Mouse (Mus musculus) macrophage (primary cell): ENCODE data around the gene Cps1. TPM values are rescaled to one million over a fixed set of nuclear protein-coding genes. Genes with fewer than 3 reads are reported as not detected.

Experiments used
- H3K27ac ChIP-seq: fragments of 350-480 bp; formaldehyde crosslinking; 2 replicates; pipeline ENCODE4 v1.9.0; 2021
- H3K36me3 ChIP-seq: fragments of 350-480 bp; formaldehyde crosslinking; 2 replicates; pipeline ENCODE4 v1.9.0; 2021; ENCODE audit errors: inconsistent target
- H3K4me3 ChIP-seq: fragments of 350-480 bp; formaldehyde crosslinking; 2 replicates; pipeline ENCODE4 v1.9.0; 2021; ENCODE audit errors: inconsistent target
- H3K79me2 ChIP-seq: fragments of 350-480 bp; formaldehyde crosslinking; 2 replicates; pipeline ENCODE4 v1.9.0; 2021; ENCODE audit errors: inconsistent target
- WGBS: methylation state at CpG from one replicate; pipeline ENCODE4 v1.1.7; 2026; ENCODE audit warnings: inconsistent platforms; ENCODE audit not compliant: missing documents; 5-methylcytosine and 5-hydroxymethylcytosine counted together
- polyA plus RNA-seq: library from polyadenylated mRNA; stranded (reverse); fragments of 250-400 nt; gene quantifications from 3 replicates; pipeline ENCODE4 v1.2.4, GENCODE M21; 2018; ENCODE audit warnings: inconsistent platforms

Cps1 gene
- polyA plus RNA-seq, 1 experiment from 2014 or later: not detected

DNA sequence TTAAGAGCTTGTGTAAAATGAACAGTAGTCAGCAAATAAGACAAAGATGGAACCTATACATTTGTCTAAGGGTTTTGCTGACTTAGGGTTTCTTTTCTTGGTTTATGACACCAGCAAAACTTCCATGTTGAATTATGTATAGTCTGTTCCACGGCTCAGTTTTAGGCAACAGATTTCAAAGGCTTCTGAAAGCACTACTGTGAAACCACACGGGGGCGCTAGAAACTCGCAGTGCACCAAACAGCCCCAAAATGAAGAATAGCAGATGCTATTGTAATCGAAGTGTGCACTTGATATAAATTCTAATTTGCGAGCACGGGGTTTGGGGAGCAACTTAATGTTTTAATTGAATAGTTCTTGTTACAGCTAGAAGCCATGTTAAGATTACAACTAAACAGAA is 58.3 kb downstream of the Cps1 start:
- Histone ChIP-seq H3K27ac (no peak overlapping the region), H3K79me2 (no peaks in the 10 kb centered on the region), H3K36me3 (no peaks in the 10 kb centered on the region), H3K4me3 (no peak overlapping the region)
- 13% methylated on average over 7 of the region's 7 CpGs for WGBS

DNA sequence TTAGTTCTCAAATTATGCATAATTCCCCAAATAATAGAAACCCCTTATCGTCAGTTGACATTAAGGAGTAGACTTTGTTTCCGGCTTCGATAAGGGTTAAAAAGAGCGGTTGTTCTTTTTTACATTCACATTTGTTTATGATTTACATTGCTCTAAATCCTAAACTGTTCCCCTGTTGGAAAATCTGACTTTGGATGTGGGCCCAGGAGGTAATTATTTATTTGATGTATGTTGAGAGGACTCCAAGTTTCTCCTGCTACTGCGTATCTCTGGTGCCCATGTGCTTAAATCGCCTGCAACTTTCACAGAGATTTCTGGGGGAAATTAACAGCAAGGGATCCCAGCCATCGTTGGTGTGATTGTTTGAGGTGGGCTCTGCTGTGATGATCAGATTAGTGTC is 59.4 kb downstream of the Cps1 start:
- 85% methylated on average over 7 of the region's 7 CpGs for WGBS
- Histone ChIP-seq H3K79me2 (no peaks in the 10 kb centered on the region), H3K4me3 (no peak overlapping the region), H3K36me3 (no peaks in the 10 kb centered on the region), H3K27ac (no peak overlapping the region)

DNA sequence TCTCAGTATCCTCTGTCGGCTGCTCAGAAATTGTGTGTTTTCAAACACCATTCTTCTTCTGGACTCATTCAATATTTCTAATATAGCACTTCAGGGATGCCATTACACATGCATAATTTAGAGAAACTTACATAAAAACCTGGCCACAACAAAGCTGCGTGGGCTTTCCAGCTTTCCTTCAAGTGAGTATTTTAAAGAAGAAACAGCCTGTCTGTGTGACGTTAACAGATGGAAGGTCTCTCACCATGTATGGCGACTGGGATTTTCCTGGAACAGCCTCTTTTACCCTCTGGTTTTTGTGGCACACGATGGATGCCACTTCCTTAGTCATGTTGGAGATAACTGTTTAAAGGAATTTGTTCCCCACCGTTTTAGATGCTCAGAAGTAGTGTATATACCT is 60.7 kb downstream of the Cps1 start:
- Histone ChIP-seq H3K36me3 (no peaks in the 10 kb centered on the region), H3K79me2 (no peaks in the 10 kb centered on the region), H3K4me3 (no peak overlapping the region), H3K27ac (no peak overlapping the region)
- 84% methylated on average over 6 of the region's 6 CpGs for WGBS

DNA sequence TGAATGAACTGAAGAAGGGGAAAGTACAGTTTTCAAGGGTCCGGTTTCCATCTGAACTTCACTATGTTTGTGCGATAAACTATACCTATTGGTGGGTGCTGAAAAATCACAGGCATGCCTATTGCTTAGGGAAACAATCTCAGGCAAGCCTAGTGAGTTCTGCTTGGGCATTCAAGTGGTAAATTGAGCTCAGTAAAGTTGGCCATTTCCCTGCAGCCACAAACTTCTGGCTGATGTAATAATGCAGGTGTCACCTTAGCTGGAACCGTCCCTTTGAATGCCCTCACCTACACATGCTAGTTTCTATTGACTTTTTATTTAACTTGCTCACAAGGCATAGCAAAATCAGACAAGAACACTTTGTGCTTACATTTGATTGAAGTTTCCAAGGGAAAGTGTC is 61.3 kb downstream of the Cps1 start:
- no peak overlapping the region for H3K4me3 ChIP-seq
- H3K36me3 ChIP-seq: no peaks in the 10 kb centered on the region
- WGBS: 90% methylated on average over 3 of the region's 3 CpGs

DNA sequence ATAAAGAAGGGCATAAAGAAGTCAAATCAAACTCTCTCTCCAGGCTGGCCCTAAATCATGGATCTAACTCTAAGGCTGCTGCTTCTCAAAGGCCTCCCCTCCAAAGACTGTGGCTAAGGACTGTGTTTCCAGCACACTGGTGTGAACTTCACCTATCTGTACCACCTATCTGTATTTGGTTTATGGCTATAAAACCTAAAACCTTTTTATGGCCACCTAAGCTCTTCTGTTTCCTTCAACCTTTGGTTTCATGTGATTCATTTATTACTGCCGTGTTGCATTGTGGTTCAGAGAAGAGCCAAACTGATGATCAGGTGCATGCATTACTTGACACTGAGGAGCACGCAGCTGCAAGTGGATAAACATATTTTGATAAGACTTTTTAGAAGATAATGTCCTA is 74.5 kb downstream of the Cps1 start:
- Histone ChIP-seq H3K79me2 (no peaks in the 10 kb centered on the region), H3K36me3 (no peaks in the 10 kb centered on the region), H3K27ac (no peak overlapping the region), H3K4me3 (no peak overlapping the region)
- WGBS: 93% methylated on average over 2 of the region's 2 CpGs

More for the DNA sequence above, 61.3 kb downstream of the Cps1 start:
- Histone ChIP-seq H3K27ac (no peak overlapping the region), H3K79me2 (no peaks in the 10 kb centered on the region)

DNA sequence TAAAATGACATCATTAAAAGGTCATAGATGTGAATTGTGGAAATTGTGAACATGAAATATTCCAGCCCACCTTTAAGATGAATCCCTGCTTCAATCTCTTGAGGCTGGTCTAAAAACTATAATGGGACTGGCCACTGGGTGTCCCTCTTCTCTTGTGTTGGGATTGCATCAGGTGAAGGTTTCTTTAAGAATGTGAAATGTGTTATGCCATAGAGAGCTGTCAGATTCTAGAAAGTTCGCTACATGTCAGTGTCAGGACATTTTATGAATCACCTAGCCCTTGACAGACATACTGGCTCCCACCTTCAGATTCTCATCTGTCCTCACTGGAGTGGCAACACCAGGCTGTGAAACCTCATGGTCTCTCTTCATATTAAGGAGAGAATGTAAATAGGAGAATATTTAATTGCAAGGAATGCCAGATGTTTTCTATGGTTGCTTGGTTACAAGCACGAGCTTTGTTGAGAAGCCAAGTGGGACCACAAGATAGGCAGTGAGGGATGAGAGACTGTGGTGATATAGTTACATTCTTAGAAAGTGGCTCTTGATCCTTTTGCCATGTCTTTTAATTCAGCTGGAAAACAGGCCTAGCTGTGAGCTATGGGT is 95.6 kb downstream of the Cps1 start:
- Histone ChIP-seq H3K79me2 (no peaks in the 10 kb centered on the region), H3K36me3 (no peaks in the 10 kb centered on the region), H3K27ac (no peak overlapping the region), H3K4me3 (no peak overlapping the region)
- WGBS: 75% methylated on average over 2 of the region's 2 CpGs

DNA sequence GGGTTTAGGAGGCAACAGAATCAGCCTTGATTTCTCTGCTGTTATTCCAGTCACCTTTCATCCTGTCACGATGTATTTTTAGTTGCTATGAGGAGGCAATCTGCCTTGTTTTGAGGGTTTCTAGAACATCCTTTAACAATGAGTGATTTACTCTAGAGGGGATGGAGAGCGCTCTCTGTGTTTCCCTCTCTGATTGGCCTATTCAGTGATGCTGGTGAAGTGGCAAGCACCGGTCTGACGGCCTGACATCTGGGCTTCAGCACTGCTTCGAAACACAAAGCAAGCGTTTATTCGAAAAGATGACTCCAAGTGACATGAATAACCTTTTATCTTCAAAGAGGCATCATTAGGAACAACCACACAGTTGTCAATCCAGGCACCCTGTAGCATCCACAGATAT is 100.8 kb downstream of the Cps1 start:
- Histone ChIP-seq H3K27ac (no peak overlapping the region), H3K79me2 (no peaks in the 10 kb centered on the region), H3K36me3 (no peaks in the 10 kb centered on the region), H3K4me3 (no peak overlapping the region)
- WGBS: 88% methylated on average over 7 of the region's 7 CpGs

DNA sequence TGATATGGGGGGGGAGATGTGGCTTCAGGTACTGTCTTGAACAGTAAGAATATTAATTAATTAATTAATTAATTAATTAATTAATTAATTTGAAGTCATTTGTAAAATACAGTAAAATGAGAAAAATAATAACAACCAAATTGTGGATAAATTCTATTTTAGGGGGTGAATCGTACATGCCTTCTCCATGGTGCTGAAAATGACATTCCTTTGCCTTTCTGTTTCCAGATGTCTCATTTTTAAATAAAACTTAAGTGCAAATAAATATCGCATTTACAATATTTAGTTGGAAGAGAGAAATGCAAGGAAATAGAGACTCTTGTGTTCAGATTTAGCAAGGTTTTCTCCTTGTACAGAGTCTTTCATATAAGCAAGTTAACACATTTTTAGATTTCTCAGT is 112.0 kb downstream of the Cps1 start:
- Histone ChIP-seq H3K36me3 (no peaks in the 10 kb centered on the region), H3K27ac (no peak overlapping the region), H3K79me2 (no peaks in the 10 kb centered on the region), H3K4me3 (no peak overlapping the region)
- WGBS: 87% methylated on average over 2 of the region's 2 CpGs

DNA sequence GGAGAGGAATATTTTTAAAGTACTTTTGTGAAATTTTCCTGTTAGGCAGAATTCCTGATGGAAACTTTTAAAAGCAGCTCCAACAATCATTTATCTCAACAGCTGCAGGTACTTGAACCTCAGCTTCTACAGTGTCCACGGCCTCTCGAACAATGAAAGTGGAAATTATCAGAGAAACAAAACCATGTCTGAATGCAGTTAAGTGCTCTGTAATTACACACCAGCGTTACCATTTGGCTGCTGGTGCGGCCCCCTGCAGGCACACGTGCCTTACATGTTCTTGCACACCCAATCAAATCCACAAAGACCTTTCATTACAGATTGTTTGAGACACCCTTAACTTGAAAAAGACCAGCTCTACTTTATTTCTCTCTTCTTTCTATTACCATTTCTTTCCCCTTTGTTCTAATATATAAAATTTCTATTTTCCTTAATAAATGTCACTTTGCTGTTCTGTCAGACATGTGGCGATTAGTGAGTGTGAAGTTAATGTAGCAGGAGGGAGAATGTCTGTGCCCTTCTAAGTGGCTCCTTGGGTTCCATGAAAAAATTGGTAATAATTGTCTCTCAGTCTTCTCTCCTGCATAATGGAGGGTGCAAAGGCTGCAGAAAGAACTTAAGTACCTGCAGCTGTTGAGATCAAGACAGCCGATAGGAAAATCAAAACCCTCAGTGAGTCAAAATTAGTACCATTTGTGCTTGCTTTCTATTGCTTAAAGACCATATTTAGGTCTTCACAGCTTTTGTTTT is 112.8 kb downstream of the Cps1 start:
- H3K4me3 ChIP-seq: no peak overlapping the region
- no peak overlapping the region for H3K27ac ChIP-seq
- H3K79me2 ChIP-seq: no peaks in the 10 kb centered on the region
- 94% methylated on average over 7 of the region's 7 CpGs for WGBS
- H3K36me3 ChIP-seq: no peaks in the 10 kb centered on the region

DNA sequence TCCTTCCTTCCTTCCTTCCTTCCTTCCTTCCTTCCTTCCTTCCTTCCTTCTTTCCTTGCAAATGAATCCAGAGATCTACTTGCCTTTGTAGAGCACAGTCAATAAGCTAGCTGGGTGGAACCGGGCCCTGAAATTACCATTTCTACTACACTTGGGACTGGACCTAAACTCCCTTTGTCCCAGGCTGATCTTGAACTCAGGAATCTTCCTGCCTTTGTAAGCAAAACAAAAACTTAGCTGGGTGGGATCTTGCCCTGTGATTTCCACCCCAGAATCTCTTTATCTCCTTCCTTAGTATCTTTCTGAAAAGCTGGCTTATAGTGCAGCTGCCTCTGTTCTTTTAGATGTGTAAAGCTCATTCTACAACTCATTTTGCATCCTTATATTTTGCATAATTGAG is 115.6 kb downstream of the Cps1 start:
- Histone ChIP-seq H3K27ac (no peak overlapping the region), H3K36me3 (no peaks in the 10 kb centered on the region), H3K4me3 (no peak overlapping the region), H3K79me2 (no peaks in the 10 kb centered on the region)
- 100% methylated on average over 1 of the region's 1 CpGs for WGBS

DNA sequence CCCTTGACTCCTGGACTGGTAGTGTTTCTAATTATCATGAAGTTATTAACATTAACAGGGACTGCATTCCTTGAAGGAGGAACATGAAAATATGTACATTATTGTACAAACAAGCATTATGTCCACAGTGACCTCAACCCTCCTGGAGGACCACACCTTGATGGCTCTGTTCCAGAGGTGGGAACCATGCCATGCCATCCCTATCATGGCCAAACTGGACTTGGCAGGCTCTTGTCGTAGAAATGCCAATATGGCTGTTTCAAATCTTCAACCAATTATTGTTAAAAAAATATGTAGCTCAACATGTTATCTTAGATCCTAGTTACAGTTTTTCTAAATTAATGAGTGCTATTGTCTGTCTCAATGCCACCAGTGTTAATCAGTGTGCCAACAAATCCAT is 116.1 kb downstream of the Cps1 start:
- H3K27ac ChIP-seq: no peak overlapping the region
- H3K4me3 ChIP-seq: no peak overlapping the region
- 88% methylated on average over 1 of the region's 1 CpGs for WGBS
- no peaks in the 10 kb centered on the region for H3K36me3 ChIP-seq
- H3K79me2 ChIP-seq: no peaks in the 10 kb centered on the region

DNA sequence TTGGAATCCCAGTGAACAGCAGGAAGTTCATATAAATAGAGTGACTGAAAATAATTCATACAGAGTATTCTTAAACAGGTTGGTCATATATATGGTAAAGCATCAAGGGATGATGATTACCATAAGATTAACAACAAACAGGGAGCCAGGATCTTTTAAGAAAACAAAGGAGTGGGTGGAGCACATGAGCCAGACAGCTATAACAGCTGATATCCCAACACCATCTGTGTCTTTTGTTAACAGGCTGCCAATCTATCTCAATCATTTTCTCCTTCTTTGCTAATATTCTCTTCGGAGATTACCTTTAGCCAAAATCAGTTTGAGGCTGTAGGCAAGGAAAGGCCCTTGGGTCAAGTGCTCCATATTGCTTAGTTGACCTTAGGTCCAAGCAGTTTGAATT is 142.4 kb downstream of the Cps1 start:
- Histone ChIP-seq H3K79me2 (no peaks in the 10 kb centered on the region), H3K36me3 (no peaks in the 10 kb centered on the region), H3K27ac (no peak overlapping the region), H3K4me3 (no peak overlapping the region)
- WGBS: 63% methylated on average over 1 of the region's 1 CpGs

DNA sequence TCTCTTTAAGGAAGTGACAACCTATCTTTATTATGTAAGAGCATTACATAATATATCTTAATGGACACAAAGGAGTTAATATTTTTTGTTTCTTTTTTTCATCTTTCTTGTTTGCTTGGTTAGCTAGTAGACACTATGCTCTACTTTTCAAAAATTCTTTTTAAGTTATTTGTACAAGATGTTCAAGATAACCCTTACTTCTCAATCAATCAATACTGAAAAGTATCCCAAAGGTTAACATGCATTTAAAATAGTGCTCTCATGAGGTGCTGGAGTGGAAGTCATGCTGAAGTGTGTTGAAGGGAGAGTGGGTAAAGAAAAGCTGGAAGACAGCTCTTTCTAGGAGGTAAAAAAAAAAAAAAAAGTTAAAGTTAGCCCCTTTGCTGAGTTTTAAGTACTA is 145.1 kb downstream of the Cps1 start:
- Histone ChIP-seq H3K27ac (no peak overlapping the region), H3K36me3 (no peaks in the 10 kb centered on the region), H3K4me3 (no peak overlapping the region), H3K79me2 (no peaks in the 10 kb centered on the region)

DNA sequence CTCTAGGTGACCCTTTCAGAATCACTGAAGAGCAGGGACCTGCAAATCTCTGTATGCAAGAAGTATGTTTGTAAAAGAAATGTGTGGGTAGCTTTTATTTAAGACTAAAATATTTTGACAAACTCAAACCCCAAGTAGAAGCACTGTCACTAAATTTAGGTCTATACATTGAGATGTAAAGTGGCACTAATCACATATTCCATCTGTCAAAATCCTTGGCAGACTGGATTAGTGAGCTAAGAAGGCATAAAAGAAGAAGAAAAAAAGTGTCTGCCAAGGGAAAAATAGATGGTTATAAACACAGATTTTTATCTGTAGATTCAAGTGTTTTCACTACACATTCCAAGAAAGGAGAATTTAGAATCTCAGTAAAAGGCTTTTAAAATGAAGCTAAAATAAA is 145.6 kb downstream of the Cps1 start:
- Histone ChIP-seq H3K36me3 (no peaks in the 10 kb centered on the region), H3K4me3 (no peak overlapping the region), H3K79me2 (no peaks in the 10 kb centered on the region), H3K27ac (no peak overlapping the region)

DNA sequence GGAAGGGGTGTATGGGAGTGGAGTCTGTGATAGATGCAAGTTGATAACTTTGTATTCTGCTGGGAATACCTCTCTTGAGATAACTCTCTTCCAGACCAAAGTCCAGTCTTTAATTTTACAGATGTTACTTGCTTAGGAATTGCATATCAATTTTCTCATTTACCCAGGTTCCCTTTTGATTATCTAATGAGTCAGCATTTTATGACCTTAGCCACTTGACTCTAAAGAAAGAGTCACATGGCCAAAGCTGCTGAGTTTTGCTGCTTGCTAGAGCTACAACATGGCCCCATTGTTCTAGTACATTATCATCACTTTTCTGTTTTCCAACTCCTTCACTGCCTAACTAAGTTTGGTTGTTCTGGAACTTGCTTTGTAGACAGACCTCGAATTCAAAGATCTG is 153.4 kb downstream of the Cps1 start:
- no peaks in the 10 kb centered on the region for H3K36me3 ChIP-seq
- 87% methylated on average over 1 of the region's 1 CpGs for WGBS
- H3K27ac ChIP-seq: no peak overlapping the region
- no peaks in the 10 kb centered on the region for H3K79me2 ChIP-seq
- no peak overlapping the region for H3K4me3 ChIP-seq
